Mouse (Mus musculus): ENCODE data around the gene Tmem190. TPM values are rescaled to one million over a fixed set of nuclear protein-coding genes. Genes with fewer than 3 reads are reported as not detected.

The Tmem190 gene
- polyA plus RNA-seq, 1 experiment: not detected

GRCm38 (mm10) chr7:4744886-4745285 lies 37.9 kb upstream of the Tmem190 start:
- peaks cover 78% of the 10 kb centered on the region for H3K36me3 ChIP-seq (ENCODE audit: control insufficient read depth)
- H3K4me1 ChIP-seq (ENCODE audit: control insufficient read depth): peaks cover 97% of the 10 kb centered on the region

GRCm38 (mm10) chr7:4746326-4746980 lies 36.3 kb upstream of the Tmem190 start:
- peaks cover 92% of the 10 kb centered on the region for H3K36me3 ChIP-seq (ENCODE audit: control insufficient read depth)
- H3K27me3 ChIP-seq (ENCODE audit: control insufficient read depth): no peaks in the 10 kb centered on the region
- H3K4me1 ChIP-seq (ENCODE audit: control insufficient read depth): peaks cover 99% of the 10 kb centered on the region
- H3K9me3 ChIP-seq (ENCODE audit: control insufficient read depth, low read length): no peaks in the 10 kb centered on the region
- TF ChIP-seq GATA1 (IDR thresholded peaks at IDR 0.05; ENCODE audit: low read length): no peak
- TF ChIP-seq TAL1 (IDR thresholded peaks at IDR 0.05; ENCODE audit: low read length): no peak
- H3K4me3 ChIP-seq (replicated peaks): peak overlapping the region; percentile 49

More at GRCm38 (mm10) chr7:4744886-4745285, 37.9 kb upstream of the Tmem190 start:
- Histone ChIP-seq H3K9me3 (ENCODE audit: control insufficient read depth, low read length) (no peaks in the 10 kb centered on the region), H3K4me3 (replicated peaks) (peak overlapping the region; percentile 27), H3K27me3 (ENCODE audit: control insufficient read depth) (no peaks in the 10 kb centered on the region)
- peak; percentile 8; the same call in 1 of the 3 replicates for TF ChIP-seq TAL1 (IDR thresholded peaks at IDR 0.05; ENCODE audit: low read length)
- no peak for TF ChIP-seq GATA1 (IDR thresholded peaks at IDR 0.05; ENCODE audit: low read length)

- TF ChIP-seq GATA1 (IDR thresholded peaks at IDR 0.05; ENCODE audit: low read length) (peak; percentile 64), TAL1 (IDR thresholded peaks at IDR 0.05; ENCODE audit: low read length) (peak; percentile 61)
- Histone ChIP-seq H3K4me3 (replicated peaks) (peak overlapping the region; percentile 49), H3K4me1 (ENCODE audit: control insufficient read depth) (peaks cover 99% of the 10 kb centered on the region), H3K9me3 (ENCODE audit: control insufficient read depth, low read length) (no peaks in the 10 kb centered on the region), H3K27me3 (ENCODE audit: control insufficient read depth) (no peaks in the 10 kb centered on the region), H3K36me3 (ENCODE audit: control insufficient read depth) (peaks cover 90% of the 10 kb centered on the region)
These were observed 35.4 kb upstream of the Tmem190 start for GRCm38 (mm10) chr7:4747156-4747899.

GRCm38 (mm10) chr7:4748321-4748720 lies 34.4 kb upstream of the Tmem190 start:
- Histone ChIP-seq H3K36me3 (ENCODE audit: control insufficient read depth) (peaks cover 80% of the 10 kb centered on the region), H3K4me3 (replicated peaks) (peak overlapping the region; percentile 49), H3K4me1 (ENCODE audit: control insufficient read depth) (peaks cover 99% of the 10 kb centered on the region), H3K27me3 (ENCODE audit: control insufficient read depth) (no peaks in the 10 kb centered on the region), H3K9me3 (ENCODE audit: control insufficient read depth, low read length) (no peaks in the 10 kb centered on the region)
- no peak for TF ChIP-seq TAL1 (IDR thresholded peaks at IDR 0.05; ENCODE audit: low read length)
- no peak for TF ChIP-seq GATA1 (IDR thresholded peaks at IDR 0.05; ENCODE audit: low read length)

GRCm38 (mm10) chr7:4749169-4749568 lies 33.6 kb upstream of the Tmem190 start:
- Histone ChIP-seq H3K9me3 (ENCODE audit: control insufficient read depth, low read length) (no peaks in the 10 kb centered on the region), H3K27me3 (ENCODE audit: control insufficient read depth) (no peaks in the 10 kb centered on the region), H3K4me1 (ENCODE audit: control insufficient read depth) (peaks cover 96% of the 10 kb centered on the region), H3K36me3 (ENCODE audit: control insufficient read depth) (peaks cover 72% of the 10 kb centered on the region), H3K4me3 (replicated peaks) (peak overlapping the region; percentile 11)
- peak; percentile 70 for TF ChIP-seq TAL1 (IDR thresholded peaks at IDR 0.05; ENCODE audit: low read length)
- no peak for TF ChIP-seq GATA1 (IDR thresholded peaks at IDR 0.05; ENCODE audit: low read length)

- H3K36me3 ChIP-seq (ENCODE audit: control insufficient read depth): peaks cover 42% of the 10 kb centered on the region
- H3K4me1 ChIP-seq (ENCODE audit: control insufficient read depth): peaks cover 69% of the 10 kb centered on the region
- H3K4me3 ChIP-seq (replicated peaks): peak overlapping the region; percentile 67
- H3K9me3 ChIP-seq (ENCODE audit: control insufficient read depth, low read length): peaks cover 15% of the 10 kb centered on the region
- no peaks in the 10 kb centered on the region for H3K27me3 ChIP-seq (ENCODE audit: control insufficient read depth)
- no peak for TF ChIP-seq TAL1 (IDR thresholded peaks at IDR 0.05; ENCODE audit: low read length)
- no peak for TF ChIP-seq GATA1 (IDR thresholded peaks at IDR 0.05; ENCODE audit: low read length)
These were observed 30.5 kb upstream of the Tmem190 start for GRCm38 (mm10) chr7:4751971-4752820.

GRCm38 (mm10) chr7:4752821-4753570 lies 29.7 kb upstream of the Tmem190 start, which contains the start of gene Cox6b2:
Gene Cox6b2 (minus strand): TSS chr7:4753094.
- no peak for TF ChIP-seq GATA1 (IDR thresholded peaks at IDR 0.05; ENCODE audit: low read length)
- no peak for TF ChIP-seq TAL1 (IDR thresholded peaks at IDR 0.05; ENCODE audit: low read length)
- peaks cover 37% of the 10 kb centered on the region for H3K36me3 ChIP-seq (ENCODE audit: control insufficient read depth)
- peaks cover 15% of the 10 kb centered on the region for H3K9me3 ChIP-seq (ENCODE audit: control insufficient read depth, low read length)
- H3K4me3 ChIP-seq (replicated peaks): peak within 1 kb of the TSS; percentile 67
- H3K27me3 ChIP-seq (ENCODE audit: control insufficient read depth): peaks cover 4% of the 10 kb centered on the region
- peaks cover 61% of the 10 kb centered on the region for H3K4me1 ChIP-seq (ENCODE audit: control insufficient read depth)

- Histone ChIP-seq H3K4me3 (replicated peaks) (no peak overlapping the region), H3K27me3 (ENCODE audit: control insufficient read depth) (peaks cover 39% of the 10 kb centered on the region), H3K36me3 (ENCODE audit: control insufficient read depth) (no peaks in the 10 kb centered on the region), H3K4me1 (ENCODE audit: control insufficient read depth) (peaks cover 3% of the 10 kb centered on the region; the same call in 1 of the 2 replicates), H3K9me3 (ENCODE audit: control insufficient read depth, low read length) (peaks cover 15% of the 10 kb centered on the region)
- TF ChIP-seq GATA1 (IDR thresholded peaks at IDR 0.05; ENCODE audit: low read length) (no peak), TAL1 (IDR thresholded peaks at IDR 0.05; ENCODE audit: low read length) (no peak)
These were observed 23.1 kb upstream of the Tmem190 start for GRCm38 (mm10) chr7:4759670-4760069.
